Mouse (Mus musculus) induced T-regulatory cell, adult 2 months (primary cell): Measurements from ENCODE around the gene Gm14409.
"Not testable (repeated sequence)": the region's sequence is repeated elsewhere in the genome, so short reads cannot be mapped to it uniquely, and the experiment has no call there.

Experiments
- DNase-seq: peaks from one replicate; pipeline ENCODE4 v3.0.0-alpha.2; 2012; ENCODE audit warnings: low read depth

Gm14409 gene

DNA sequence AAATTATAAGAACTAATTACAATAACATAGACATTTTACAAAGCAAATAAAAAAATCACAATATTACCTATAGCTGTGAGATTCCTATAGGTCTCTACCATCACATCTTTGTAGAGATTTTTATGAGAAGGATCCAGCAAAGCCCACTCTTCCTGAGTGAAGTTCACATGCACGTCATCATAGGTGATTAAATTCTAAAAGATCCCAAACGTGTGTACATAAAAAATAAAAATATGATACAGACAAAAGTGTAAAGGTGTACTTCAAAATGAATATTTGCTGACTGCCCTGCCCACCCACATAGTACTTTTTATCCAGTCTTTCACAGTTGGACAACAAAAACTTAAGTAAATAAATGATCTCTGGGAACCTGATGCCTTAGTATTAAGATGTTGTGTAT lies at the start of gene Gm14409:
Gm14409 (minus strand) TSS at position 101 of the 400 bp plus-strand sequence.
- DNase-seq: not testable (repeated sequence)

- not testable (repeated sequence) for DNase-seq
These were observed 42.8 kb upstream of the Gm14409 start for GRCm38 (mm10) chr2:177309627-177310026.

- not testable (repeated sequence) for DNase-seq
These were observed 38.1 kb upstream of the Gm14409 start for GRCm38 (mm10) chr2:177304980-177305379.

DNA sequence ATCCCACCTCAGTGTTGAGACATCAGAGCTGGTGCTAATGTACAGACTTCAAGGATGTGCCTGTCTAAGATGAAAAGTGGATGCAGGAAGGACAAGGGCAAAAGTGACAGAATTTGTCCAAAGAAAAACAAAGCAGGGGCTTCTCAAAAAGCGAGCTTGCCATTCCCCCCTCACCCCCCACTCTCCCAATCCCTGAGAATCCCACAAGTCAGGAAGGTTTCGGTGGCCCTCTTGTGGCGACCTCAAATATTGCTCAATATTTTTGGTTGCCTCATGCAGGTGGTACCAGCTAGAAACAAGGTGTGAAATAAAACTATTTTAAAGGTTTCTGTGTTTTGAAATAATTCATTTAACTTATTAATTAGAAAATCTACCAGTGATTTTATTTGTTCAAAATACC lies 16.9 kb upstream of the Gm14409 start:
- DNase-seq: not testable (repeated sequence)

- not testable (repeated sequence) for DNase-seq
These were observed 10.9 kb upstream of the Gm14409 start for GRCm38 (mm10) chr2:177277754-177278153.

GRCm38 (mm10) chr2:177272237-177272636 lies 5.4 kb upstream of the Gm14409 start:
- not testable (repeated sequence) for DNase-seq

- not testable (repeated sequence) for DNase-seq
These were observed 19.4 kb downstream of the Gm14409 start for GRCm38 (mm10) chr2:177247449-177247848.

DNA sequence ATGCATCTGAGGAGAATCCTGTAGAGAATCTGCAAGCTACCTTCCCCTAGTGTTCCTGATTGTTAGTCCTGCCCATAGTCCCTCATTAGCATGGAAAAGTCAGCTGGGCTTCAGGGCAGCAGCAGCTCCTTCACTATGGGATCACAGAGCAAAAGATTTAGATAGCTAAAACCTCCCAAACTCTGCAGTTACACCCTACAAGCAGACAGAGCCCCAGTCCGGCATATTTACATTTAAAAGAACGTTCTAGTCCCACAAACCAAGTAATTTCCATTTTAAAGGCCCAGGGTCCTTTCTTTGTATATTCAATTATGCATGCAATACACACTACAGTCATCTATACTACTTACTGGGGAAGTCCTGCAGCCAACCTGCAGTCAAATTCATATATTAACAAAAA lies 36.4 kb downstream of the Gm14409 start:
- not testable (repeated sequence) for DNase-seq
